Comparison of ENCODE assay signal across 14 mouse cellular contexts in genomic region chr13:19841615-19842014, GRCm38 (mm10).
"Had no signal": no experiment of that assay in that cellular context is flagged by ENCODE, and none has a peak within 500 bp of the region (broad histone marks: within the 10 kb centered on the region; RNA-seq: fewer than 3 reads in every experiment).

No protein-coding gene starts in this region.

- ATAC-seq: hindbrain, postnatal 0 days; intestine, embryonic 16.5 days had no signal

- DNase-seq: gastrocnemius, postnatal 14 days; gastrocnemius, postnatal 36 days; heart, adult 2 months; heart, postnatal 14 days; heart, postnatal 36 days; kidney, adult 11 months; kidney, adult 2 months; kidney, adult 9 months; kidney, postnatal 14 days; kidney, postnatal 36 days; liver; liver, embryonic 13.5 days had no signal
